Mouse (Mus musculus) liver, embryonic 13.5 days (tissue): Measurements from ENCODE around the gene Kif2a. TPM values are rescaled to one million over a fixed set of nuclear protein-coding genes. Genes with fewer than 3 reads are reported as not detected.
"Not testable (repeated sequence)": the region's sequence is repeated elsewhere in the genome, so short reads cannot be mapped to it uniquely, and the experiment has no call there.

Experiments
- ATAC-seq: fragments of 200-750 bp; cut with Nextera tagmentation; 2 replicates; pipeline ENCODE4 v1.8.0; 2017; ENCODE audit warnings: low read depth, mild to moderate bottlenecking, moderate number of reproducible peaks, moderate library complexity
- DNase-seq: peaks from one replicate; pipeline ENCODE4 v3.0.0; 2022
- H3K27ac ChIP-seq: fragments of 300-500 bp; sonication (generic); 2 replicates; pipeline ENCODE4 v1.5.1; 2015; ENCODE audit warnings: moderate library complexity, mild to moderate bottlenecking, inconsistent platforms
- H3K27me3 ChIP-seq: fragments of 300-500 bp; sonication (generic); 2 replicates; pipeline ENCODE4 v1.6.1; 2015; ENCODE audit warnings: mild to moderate bottlenecking, inconsistent platforms
- H3K36me3 ChIP-seq: fragments of 300-500 bp; sonication (generic); 2 replicates; pipeline ENCODE4 v1.6.1; 2015; ENCODE audit warnings: mild to moderate bottlenecking, inconsistent platforms
- H3K4me1 ChIP-seq: fragments of 300-500 bp; sonication (generic); replicated peaks from 2 replicates; pipeline ENCODE4 v1.6.1; 2015; ENCODE audit warnings: inconsistent platforms
- H3K4me2 ChIP-seq: fragments of 300-500 bp; sonication (generic); 2 replicates; pipeline ENCODE4 v1.6.1; 2015; ENCODE audit warnings: inconsistent platforms, mild to moderate bottlenecking, moderate library complexity
- H3K4me3 ChIP-seq: fragments of 300-500 bp; sonication (generic); replicated peaks from 2 replicates; pipeline ENCODE4 v1.5.1; 2015; ENCODE audit warnings: mild to moderate bottlenecking, inconsistent platforms
- H3K9ac ChIP-seq: fragments of 300-500 bp; sonication (generic); 2 replicates; pipeline ENCODE4 v1.6.1; 2015; ENCODE audit warnings: mild to moderate bottlenecking, inconsistent platforms
- H3K9me3 ChIP-seq: fragments of 300-500 bp; sonication (generic); replicated peaks from 2 replicates; pipeline ENCODE4 v1.6.1; 2016; ENCODE audit warnings: inconsistent platforms
- WGBS: fragments of 180-500 bp; shearing (Covaris S2); methylation state at CpG from one replicate; pipeline ENCODE4 v1.1.7; 2015; ENCODE audit not compliant: insufficient replicate concordance; 5-methylcytosine and 5-hydroxymethylcytosine counted together
- polyA plus RNA-seq: library from polyadenylated mRNA; unstranded; fragments of >200 nt; fragmentation: Nextera tagmentation; extraction: Ambion mirVana; gene quantifications from 2 replicates; pipeline ENCODE4 v1.2.1, GENCODE M21; 2015

Gene Kif2a
- polyA plus RNA-seq, 1 experiment from 2014 or later, result 27.6 TPM

DNA sequence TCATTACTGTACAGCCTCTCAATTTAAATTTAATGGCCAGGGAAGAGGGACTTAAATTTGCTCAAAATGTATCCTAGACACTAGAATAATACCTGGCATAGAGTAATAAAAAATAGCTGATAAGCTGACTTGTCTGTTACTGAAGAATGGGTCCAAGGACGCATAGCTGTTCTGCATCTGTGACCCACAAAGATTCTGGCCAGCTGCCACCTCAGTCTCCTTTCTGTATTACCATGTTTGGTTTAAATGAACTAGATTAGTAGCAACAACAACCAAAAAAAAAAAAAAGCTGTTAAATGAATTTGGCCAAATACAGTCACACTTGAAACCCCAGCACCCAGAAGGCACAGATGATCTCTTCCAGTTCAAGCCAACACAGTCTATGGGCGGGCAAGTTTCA is 92.7 kb downstream of the Kif2a start:
- peaks cover 26% of the 10 kb centered on the region for H3K36me3 ChIP-seq
- H3K27ac ChIP-seq, result no peak overlapping the region
- ATAC-seq (no peak), DNase-seq (no peak)
- no peak overlapping the region for H3K4me3 ChIP-seq
- no peak overlapping the region for H3K9ac ChIP-seq
- 87% methylated on average over 2 of the region's 2 CpGs for WGBS
- H3K4me1 ChIP-seq, result peaks cover 19% of the 10 kb centered on the region
- no peaks in the 10 kb centered on the region; the same call in 1 of the 2 replicates for H3K9me3 ChIP-seq
- H3K27me3 ChIP-seq, result no peaks in the 10 kb centered on the region
- H3K4me2 ChIP-seq, result no peak overlapping the region

DNA sequence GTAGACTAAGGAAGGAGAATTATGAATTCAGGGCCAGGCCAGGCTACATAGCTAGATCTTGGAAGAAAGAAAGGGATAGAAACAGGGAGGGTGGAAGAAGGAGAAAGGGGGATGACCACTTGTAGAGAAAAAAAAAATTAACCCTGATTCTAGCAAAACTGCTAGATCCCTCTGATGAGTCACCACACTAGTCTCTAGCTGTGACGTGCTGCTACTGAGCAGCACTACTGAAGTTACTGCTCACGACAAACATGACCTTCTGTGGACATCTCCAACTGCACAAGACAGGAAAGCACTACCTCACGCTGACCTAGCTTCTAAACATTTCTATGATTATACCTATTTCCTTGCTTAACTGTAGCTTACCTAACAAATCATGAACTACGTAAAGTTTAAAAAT is 93.6 kb downstream of the Kif2a start:
- Histone ChIP-seq H3K4me3 (no peak overlapping the region), H3K27me3 (no peaks in the 10 kb centered on the region), H3K4me2 (no peak overlapping the region), H3K27ac (no peak overlapping the region), H3K9me3 (no peaks in the 10 kb centered on the region; the same call in 1 of the 2 replicates), H3K36me3 (peaks cover 32% of the 10 kb centered on the region), H3K4me1 (peaks cover 16% of the 10 kb centered on the region), H3K9ac (no peak overlapping the region)
- ATAC-seq, result no peak
- no peak for DNase-seq
- 82% methylated on average over 4 of the region's 4 CpGs for WGBS

DNA sequence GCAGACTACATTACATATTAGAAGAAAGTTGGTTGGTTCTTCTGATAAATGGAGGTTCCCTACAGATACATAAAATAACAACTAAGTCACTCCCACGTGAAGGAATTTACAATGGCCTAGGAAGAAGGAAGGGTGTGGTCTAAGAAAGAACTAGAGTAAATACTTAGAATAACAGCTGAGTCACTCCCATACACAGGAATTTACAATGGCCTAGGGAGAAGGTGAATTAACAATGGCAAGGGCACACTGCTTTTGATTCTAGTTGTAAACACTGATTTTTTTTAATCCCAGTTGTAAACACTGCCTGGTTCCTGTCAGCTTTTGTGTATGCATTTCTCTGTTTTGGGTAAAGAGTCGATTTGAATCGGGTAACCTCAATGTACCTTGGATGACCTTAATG is 96.0 kb downstream of the Kif2a start:
- not testable (repeated sequence) for H3K27me3 ChIP-seq, H3K9ac ChIP-seq, DNase-seq, H3K4me3 ChIP-seq, H3K27ac ChIP-seq, ATAC-seq, H3K9me3 ChIP-seq, H3K4me1 ChIP-seq, H3K4me2 ChIP-seq
- peaks cover 51% of the 10 kb centered on the region for H3K36me3 ChIP-seq
- WGBS, result 84% methylated on average over 3 of the region's 3 CpGs

DNA sequence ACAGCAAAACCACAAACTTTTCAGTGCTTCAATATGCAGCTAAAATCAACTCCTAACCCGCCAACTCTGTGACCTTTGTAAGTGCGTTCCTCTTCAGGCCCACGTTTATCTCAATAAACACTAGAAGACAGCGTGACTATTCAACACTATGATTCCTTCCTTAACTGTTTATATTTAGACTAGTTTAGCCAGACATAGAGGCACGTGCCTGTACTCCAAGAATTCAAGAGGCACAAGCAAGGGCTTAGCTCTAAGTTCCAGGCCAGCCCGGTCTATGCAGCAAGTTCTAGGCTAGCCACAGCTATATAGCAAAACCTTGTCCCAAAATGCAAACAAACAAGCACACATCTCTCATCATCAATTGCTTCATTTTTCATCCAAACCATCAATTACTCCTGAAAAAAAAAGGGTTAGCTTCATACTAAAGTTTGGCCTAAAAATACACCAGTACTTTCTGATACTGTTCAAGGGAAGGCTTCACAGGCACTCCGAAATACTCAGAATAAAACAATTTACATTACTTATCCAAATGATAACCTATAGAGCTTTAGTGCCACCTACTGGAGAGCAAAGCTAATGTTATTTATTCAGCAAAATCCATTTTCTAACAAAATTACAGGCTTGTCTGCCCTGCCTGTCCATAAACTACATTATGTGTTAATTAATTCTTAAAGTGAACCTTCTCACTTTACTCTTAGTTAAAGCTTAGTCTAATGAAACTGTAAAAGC is 103.4 kb downstream of the Kif2a start:
- Histone ChIP-seq H3K4me3 (no peak overlapping the region), H3K36me3 (peaks cover 56% of the 10 kb centered on the region), H3K9me3 (no peaks in the 10 kb centered on the region), H3K27me3 (no peaks in the 10 kb centered on the region), H3K9ac (no peak overlapping the region), H3K4me1 (peaks cover 10% of the 10 kb centered on the region), H3K4me2 (no peak overlapping the region), H3K27ac (no peak overlapping the region)
- ATAC-seq (no peak), DNase-seq (no peak)
- 84% methylated on average over 7 of the region's 7 CpGs for WGBS

DNA sequence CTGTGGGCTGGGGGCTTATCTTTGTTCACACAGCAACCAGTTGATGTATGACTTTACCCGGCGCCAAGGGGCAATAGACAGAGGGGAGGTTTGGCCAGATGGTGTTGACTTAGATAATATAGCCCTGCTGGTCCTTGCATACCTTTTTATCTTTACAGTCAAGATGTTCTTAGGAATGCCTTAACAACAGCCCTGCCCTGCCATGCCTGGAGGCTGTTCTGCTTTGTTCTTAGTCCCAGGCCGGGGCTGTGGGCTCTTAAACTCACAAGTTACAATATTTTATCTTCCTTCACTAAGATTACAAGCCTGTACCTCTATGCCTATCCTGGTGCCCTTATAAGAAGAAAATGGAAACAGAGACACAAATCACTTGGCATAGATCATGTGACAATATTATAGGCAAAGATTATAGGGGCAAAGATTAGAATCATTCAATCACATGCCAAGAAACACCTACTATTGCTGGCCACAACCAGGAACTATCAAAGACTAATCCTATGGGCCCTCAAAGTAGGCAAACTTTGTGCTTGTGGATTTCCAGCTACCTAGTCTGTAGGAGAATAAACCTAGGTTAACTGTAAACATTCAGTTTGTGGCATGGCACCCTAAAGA is 108.7 kb downstream of the Kif2a start:
- Histone ChIP-seq H3K36me3 (peaks cover 38% of the 10 kb centered on the region), H3K9me3 (no peaks in the 10 kb centered on the region), H3K27ac (peak overlapping the region; percentile 83), H3K9ac (no peak overlapping the region), H3K4me3 (no peak overlapping the region), H3K27me3 (no peaks in the 10 kb centered on the region), H3K4me2 (peak overlapping the region; percentile 29; the same call in 1 of the 2 replicates), H3K4me1 (peaks cover 30% of the 10 kb centered on the region)
- WGBS, result 11% methylated on average over 3 of the region's 3 CpGs
- ATAC-seq, result peak; percentile 79
- peak; percentile 53 for DNase-seq

DNA sequence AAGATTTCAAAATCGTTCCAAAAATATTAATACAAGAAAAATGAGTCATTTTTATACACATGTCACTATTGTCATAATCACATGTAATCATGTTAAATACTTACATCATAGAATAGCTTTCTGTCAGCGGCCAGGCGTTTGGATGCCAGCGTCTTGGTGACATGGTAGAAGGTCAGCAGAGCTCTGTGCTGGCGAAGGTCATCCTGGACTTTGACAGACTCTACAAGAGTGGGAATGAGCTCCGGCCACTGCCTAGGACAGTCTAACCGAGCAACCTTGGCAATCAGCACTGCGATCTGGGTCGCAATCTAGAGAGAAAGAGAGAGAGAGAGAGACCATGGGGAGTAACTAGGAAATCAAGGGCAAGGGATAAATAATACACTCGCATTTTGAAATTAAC is 111.8 kb downstream of the Kif2a start:
- 87% methylated on average over 10 of the region's 10 CpGs for WGBS
- Histone ChIP-seq H3K9me3 (no peaks in the 10 kb centered on the region), H3K27ac (no peak overlapping the region), H3K27me3 (no peaks in the 10 kb centered on the region), H3K9ac (no peak overlapping the region), H3K4me2 (no peak overlapping the region), H3K4me1 (peaks cover 30% of the 10 kb centered on the region), H3K4me3 (no peak overlapping the region), H3K36me3 (peaks cover 52% of the 10 kb centered on the region)
- ATAC-seq (no peak), DNase-seq (no peak)

Other genes starting within 250 kb of the Kif2a start
- gene Ipo11, start 85.2 kb downstream of the Kif2a start, polyA plus RNA-seq, result 40.7 and 46.7 TPM in 2 replicates
- 23.9 and 27.7 TPM in 2 replicates for gene Dimt1, start 75.0 kb downstream of the Kif2a start, polyA plus RNA-seq